Mouse (Mus musculus): Measurements from ENCODE around the gene Asic5. TPM values are rescaled to one million over a fixed set of nuclear protein-coding genes. Genes with fewer than 3 reads are reported as not detected.

Gene Asic5
- polyA plus RNA-seq, 1 experiment: not detected

- no peak for TF ChIP-seq MYOG (IDR thresholded peaks at IDR 0.05; ENCODE audit: control insufficient read depth in 1 of 3, insufficient read depth in 1 of 3, insufficient read length in 2 of 3, low read depth in 2 of 3)
- TF ChIP-seq SRF (IDR thresholded peaks at IDR 0.05; ENCODE audit: control insufficient read depth, insufficient read length, low read depth): no peak
- no peak for TF ChIP-seq TCF12 (IDR thresholded peaks at IDR 0.05; ENCODE audit: insufficient read depth, poor library complexity, severe bottlenecking)
- TF ChIP-seq REST (IDR thresholded peaks at IDR 0.05; ENCODE audit: insufficient read depth, insufficient read length): no peak
- TF ChIP-seq CEBPB (IDR thresholded peaks at IDR 0.05; ENCODE audit: insufficient read depth, poor library complexity, severe bottlenecking): no peak
- TF ChIP-seq MAX (IDR thresholded peaks at IDR 0.05; ENCODE audit: low read depth): no peak
- no peak for TF ChIP-seq E2F4 (IDR thresholded peaks at IDR 0.05; ENCODE audit: insufficient read depth)
- no peak for TF ChIP-seq TCF3 (IDR thresholded peaks at IDR 0.05; ENCODE audit: insufficient read length, low read depth)
- no peak for TF ChIP-seq USF1 (IDR thresholded peaks at IDR 0.05; ENCODE audit: low read depth)
- TF ChIP-seq POLR2AphosphoS2 (IDR thresholded peaks at IDR 0.05; ENCODE audit: insufficient read length, low read depth): no peak
- no peak for TF ChIP-seq POLR2A (IDR thresholded peaks at IDR 0.05; ENCODE audit: insufficient read length, low read depth)
- TF ChIP-seq MYOD1 (IDR thresholded peaks at IDR 0.05; ENCODE audit: control insufficient read depth in 1 of 3, insufficient read length in 2 of 3, low read depth in 2 of 3): no peak
- no peak overlapping the region for H3K4me2 ChIP-seq (ENCODE audit: low read depth)
- no peak overlapping the region for H3ac ChIP-seq (ENCODE audit: control insufficient read depth, insufficient read length)
- H3K36me3 ChIP-seq (ENCODE audit: control insufficient read depth, insufficient read depth): no peaks in the 10 kb centered on the region
- H3K4me3 ChIP-seq: no peak overlapping the region
- H3K27me3 ChIP-seq (ENCODE audit: control insufficient read depth, insufficient read depth, insufficient read length): no peaks in the 10 kb centered on the region
- H3K79me2 ChIP-seq (ENCODE audit: control insufficient read depth, insufficient read depth): no peaks in the 10 kb centered on the region
These were observed 18.3 kb upstream of the Asic5 start for GRCm38 (mm10) chr3:81963768-81964167.

GRCm38 (mm10) chr3:81964596-81964995, 17.5 kb upstream of the Asic5 start:
- no peaks in the 10 kb centered on the region for H3K27me3 ChIP-seq (ENCODE audit: control insufficient read depth, insufficient read depth, insufficient read length)
- H3K36me3 ChIP-seq (ENCODE audit: control insufficient read depth, insufficient read depth): no peaks in the 10 kb centered on the region
- no peaks in the 10 kb centered on the region for H3K79me2 ChIP-seq (ENCODE audit: control insufficient read depth, insufficient read depth)
- no peak overlapping the region for H3K4me3 ChIP-seq
- H3ac ChIP-seq (ENCODE audit: control insufficient read depth, insufficient read length): no peak overlapping the region
- TF ChIP-seq SRF (IDR thresholded peaks at IDR 0.05; ENCODE audit: control insufficient read depth, insufficient read length, low read depth): no peak
- no peak for TF ChIP-seq REST (IDR thresholded peaks at IDR 0.05; ENCODE audit: insufficient read depth, insufficient read length)
- TF ChIP-seq TCF3 (IDR thresholded peaks at IDR 0.05; ENCODE audit: insufficient read length, low read depth): no peak
- TF ChIP-seq MYOG (IDR thresholded peaks at IDR 0.05; ENCODE audit: control insufficient read depth in 1 of 3, insufficient read depth in 1 of 3, insufficient read length in 2 of 3, low read depth in 2 of 3): no peak
- no peak for TF ChIP-seq MAX (IDR thresholded peaks at IDR 0.05; ENCODE audit: low read depth)
- no peak for TF ChIP-seq POLR2AphosphoS2 (IDR thresholded peaks at IDR 0.05; ENCODE audit: insufficient read length, low read depth)
- no peak for TF ChIP-seq POLR2A (IDR thresholded peaks at IDR 0.05; ENCODE audit: insufficient read length, low read depth)
- no peak for TF ChIP-seq CEBPB (IDR thresholded peaks at IDR 0.05; ENCODE audit: insufficient read depth, poor library complexity, severe bottlenecking)
- TF ChIP-seq MYOD1 (IDR thresholded peaks at IDR 0.05; ENCODE audit: control insufficient read depth in 1 of 3, insufficient read length in 2 of 3, low read depth in 2 of 3): no peak
- TF ChIP-seq USF1 (IDR thresholded peaks at IDR 0.05; ENCODE audit: low read depth): no peak
- TF ChIP-seq E2F4 (IDR thresholded peaks at IDR 0.05; ENCODE audit: insufficient read depth): no peak
- TF ChIP-seq TCF12 (IDR thresholded peaks at IDR 0.05; ENCODE audit: insufficient read depth, poor library complexity, severe bottlenecking): no peak
- H3K4me2 ChIP-seq (ENCODE audit: low read depth): no peak overlapping the region

- no peak overlapping the region for H3ac ChIP-seq (ENCODE audit: control insufficient read depth, insufficient read length)
- H3K27me3 ChIP-seq (ENCODE audit: control insufficient read depth, insufficient read depth, insufficient read length): no peaks in the 10 kb centered on the region
These were observed 6.5 kb upstream of the Asic5 start for GRCm38 (mm10) chr3:81975607-81976006.

GRCm38 (mm10) chr3:81976102-81976501, 6.0 kb upstream of the Asic5 start, which contains the start of gene Tdo2:
TSS of gene Tdo2 (minus strand) at chr3:81976202.
- H3K27me3 ChIP-seq (ENCODE audit: control insufficient read depth, insufficient read depth, insufficient read length): no peaks in the 10 kb centered on the region
- TF ChIP-seq MYOG (IDR thresholded peaks at IDR 0.05; ENCODE audit: control insufficient read depth in 1 of 3, insufficient read depth in 1 of 3, insufficient read length in 2 of 3, low read depth in 2 of 3): no peak
- no peak for TF ChIP-seq USF1 (IDR thresholded peaks at IDR 0.05; ENCODE audit: low read depth)
- TF ChIP-seq MYOD1 (IDR thresholded peaks at IDR 0.05; ENCODE audit: control insufficient read depth in 1 of 3, insufficient read length in 2 of 3, low read depth in 2 of 3): no peak
- no peak for TF ChIP-seq POLR2AphosphoS2 (IDR thresholded peaks at IDR 0.05; ENCODE audit: insufficient read length, low read depth)
- TF ChIP-seq TCF3 (IDR thresholded peaks at IDR 0.05; ENCODE audit: insufficient read length, low read depth): no peak
- TF ChIP-seq MAX (IDR thresholded peaks at IDR 0.05; ENCODE audit: low read depth): no peak
- TF ChIP-seq TCF12 (IDR thresholded peaks at IDR 0.05; ENCODE audit: insufficient read depth, poor library complexity, severe bottlenecking): no peak
- no peak for TF ChIP-seq CEBPB (IDR thresholded peaks at IDR 0.05; ENCODE audit: insufficient read depth, poor library complexity, severe bottlenecking)
- no peak for TF ChIP-seq SRF (IDR thresholded peaks at IDR 0.05; ENCODE audit: control insufficient read depth, insufficient read length, low read depth)
- H3K4me3 ChIP-seq: no peak within 1 kb of the TSS
- no peaks in the 10 kb centered on the region for H3K79me2 ChIP-seq (ENCODE audit: control insufficient read depth, insufficient read depth)
- H3ac ChIP-seq (ENCODE audit: control insufficient read depth, insufficient read length): no peak within 1 kb of the TSS
- H3K36me3 ChIP-seq (ENCODE audit: control insufficient read depth, insufficient read depth): no peaks in the 10 kb centered on the region
- H3K4me2 ChIP-seq (ENCODE audit: low read depth): no peak within 1 kb of the TSS

More at GRCm38 (mm10) chr3:81975607-81976006, 6.5 kb upstream of the Asic5 start:
- no peak overlapping the region for H3K4me3 ChIP-seq
- no peak for TF ChIP-seq CEBPB (IDR thresholded peaks at IDR 0.05; ENCODE audit: insufficient read depth, poor library complexity, severe bottlenecking)
- H3K36me3 ChIP-seq (ENCODE audit: control insufficient read depth, insufficient read depth): no peaks in the 10 kb centered on the region
- H3K79me2 ChIP-seq (ENCODE audit: control insufficient read depth, insufficient read depth): no peaks in the 10 kb centered on the region
- H3K4me2 ChIP-seq (ENCODE audit: low read depth): no peak overlapping the region

- Histone ChIP-seq H3K79me2 (ENCODE audit: control insufficient read depth, insufficient read depth) (no peaks in the 10 kb centered on the region), H3K4me3 (no peak overlapping the region), H3K27me3 (ENCODE audit: control insufficient read depth, insufficient read depth, insufficient read length) (no peaks in the 10 kb centered on the region), H3K4me2 (ENCODE audit: low read depth) (no peak overlapping the region), H3K36me3 (ENCODE audit: control insufficient read depth, insufficient read depth) (no peaks in the 10 kb centered on the region), H3ac (ENCODE audit: control insufficient read depth, insufficient read length) (no peak overlapping the region)
- TF ChIP-seq MYOG (IDR thresholded peaks at IDR 0.05; ENCODE audit: control insufficient read depth in 1 of 3, insufficient read depth in 1 of 3, insufficient read length in 2 of 3, low read depth in 2 of 3) (no peak), USF1 (IDR thresholded peaks at IDR 0.05; ENCODE audit: low read depth) (no peak), POLR2A (IDR thresholded peaks at IDR 0.05; ENCODE audit: insufficient read length, low read depth) (no peak), TCF3 (IDR thresholded peaks at IDR 0.05; ENCODE audit: insufficient read length, low read depth) (no peak), MYOD1 (IDR thresholded peaks at IDR 0.05; ENCODE audit: control insufficient read depth in 1 of 3, insufficient read length in 2 of 3, low read depth in 2 of 3) (no peak), E2F4 (IDR thresholded peaks at IDR 0.05; ENCODE audit: insufficient read depth) (no peak), MAX (IDR thresholded peaks at IDR 0.05; ENCODE audit: low read depth) (no peak), POLR2AphosphoS2 (IDR thresholded peaks at IDR 0.05; ENCODE audit: insufficient read length, low read depth) (no peak), REST (IDR thresholded peaks at IDR 0.05; ENCODE audit: insufficient read depth, insufficient read length) (no peak), SRF (IDR thresholded peaks at IDR 0.05; ENCODE audit: control insufficient read depth, insufficient read length, low read depth) (no peak), CEBPB (IDR thresholded peaks at IDR 0.05; ENCODE audit: insufficient read depth, poor library complexity, severe bottlenecking) (no peak), TCF12 (IDR thresholded peaks at IDR 0.05; ENCODE audit: insufficient read depth, poor library complexity, severe bottlenecking) (no peak)
These were observed 514 bp upstream of the Asic5 start for GRCm38 (mm10) chr3:81981576-81981975.
